Mouse (Mus musculus) left cerebral cortex, postnatal 36 days (tissue): ENCODE measurements at regions not wholly inside any gene's neighbourhood (a gene's known extent, or its start where the extent isn't known, plus 50 kb on each side); places are given as distances from the start of the nearest gene placed in this dataset.

Experiments
- DNase-seq, 2 experiments: peaks; one replicate each; pipeline ENCODE4 v3.0.0; 2021 to 2022; ENCODE audit warnings: low spot score in 2 of 2, mixed read lengths in 1 of 2
- intact Hi-C: fragments of 180-260 bp; cut with DNase I; formaldehyde crosslinking; loops from one replicate; pipeline ENCODE4 v1.15.1; 2025

DNA sequence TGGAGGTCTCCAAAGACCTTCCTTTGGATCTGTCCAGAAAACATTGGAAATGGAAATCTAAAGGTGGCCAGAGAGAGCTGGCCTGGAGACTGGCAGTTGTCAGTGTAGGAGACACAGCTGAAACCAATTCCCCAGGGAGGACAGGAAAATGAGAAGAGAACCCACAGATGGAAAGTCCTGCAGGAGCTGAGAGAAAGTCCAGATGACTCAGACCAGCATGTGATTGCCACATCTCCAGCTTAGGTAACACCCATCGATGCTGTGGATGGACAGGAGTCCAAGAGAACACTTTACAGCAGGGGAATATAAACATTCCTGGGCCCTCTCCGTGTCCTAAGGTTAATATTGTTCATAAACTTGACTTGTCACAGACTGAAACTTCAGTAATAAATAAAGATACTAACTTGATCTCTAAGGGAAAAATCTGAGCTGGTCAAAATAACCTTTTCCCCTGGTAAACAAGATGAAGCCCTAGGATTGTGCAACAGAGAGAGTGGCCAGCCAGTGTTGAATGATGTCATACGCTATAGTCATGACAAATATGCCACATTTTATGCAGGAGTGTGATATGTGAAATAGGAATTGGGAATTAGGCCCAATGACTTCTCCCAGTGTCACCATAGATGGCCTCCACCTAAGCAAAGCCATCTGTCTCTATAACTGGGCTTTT lies 120.4 kb upstream of the Usp24 start:
- intact Hi-C loops = no loop called here
- no peak for DNase-seq

DNA sequence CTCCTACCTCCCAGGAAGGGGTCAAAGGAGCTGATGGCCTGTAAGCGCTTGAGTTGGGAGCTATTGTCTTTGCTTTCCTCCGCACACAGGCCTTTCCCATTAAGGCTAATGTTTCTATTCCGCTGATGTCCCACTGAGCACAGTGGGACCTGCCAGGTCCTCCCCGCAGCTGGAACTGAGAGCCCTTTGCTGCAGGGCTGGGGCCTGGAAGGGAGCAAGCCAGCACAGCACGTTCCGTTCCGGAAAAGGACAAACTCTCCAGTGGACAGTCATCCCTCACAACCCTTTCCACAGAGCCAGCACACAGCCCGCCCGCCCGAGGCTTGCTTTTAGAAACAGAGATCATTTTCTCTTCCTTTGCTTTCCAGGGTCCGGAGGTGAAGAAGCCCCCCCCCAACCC lies 116.2 kb upstream of the Usp24 start:
- DNase-seq = peak; percentile 44 to 62
- intact Hi-C loops = no loop called here

DNA sequence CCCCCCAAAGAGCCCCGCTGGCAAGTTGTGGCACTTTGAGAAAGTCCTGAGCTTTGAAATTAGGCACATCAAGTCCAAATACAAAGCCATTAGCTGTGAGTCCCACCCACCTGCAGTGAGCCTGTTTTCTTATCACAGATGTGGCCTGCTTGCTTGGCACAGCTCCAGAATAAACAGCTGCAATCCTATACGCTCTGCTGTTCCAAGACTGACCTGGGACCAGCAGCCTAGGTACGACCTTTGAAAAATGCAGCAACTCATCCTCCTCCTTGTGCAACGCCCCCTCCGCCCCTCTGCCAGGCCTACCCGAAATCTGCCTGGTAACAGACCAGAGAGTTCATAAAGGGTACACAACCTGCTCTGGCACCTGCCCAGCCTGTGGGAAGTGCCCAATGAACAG lies 115.8 kb upstream of the Usp24 start:
- intact Hi-C loops = no loop called here
- DNase-seq = no peak

DNA sequence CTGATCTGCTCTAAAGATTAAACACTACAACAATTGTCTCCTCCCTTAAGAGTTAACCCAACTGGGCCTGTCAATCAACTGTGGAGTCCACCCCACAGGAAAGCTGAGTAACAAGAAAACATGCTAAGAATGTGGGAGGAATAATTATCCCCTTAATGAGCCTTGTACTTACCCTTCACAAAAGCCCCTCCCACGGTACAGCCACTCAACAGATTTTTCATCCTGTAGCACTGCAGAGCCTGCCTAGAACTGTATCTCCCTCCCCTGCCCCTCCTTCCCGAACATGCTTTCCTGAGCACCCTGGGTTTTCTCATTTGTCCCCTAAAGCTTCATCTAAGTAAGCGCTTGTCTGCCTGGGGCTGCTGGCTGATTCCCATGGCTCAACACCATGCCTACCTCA lies 113.5 kb upstream of the Usp24 start:
- no peak for DNase-seq
- intact Hi-C loops = no loop called here

DNA sequence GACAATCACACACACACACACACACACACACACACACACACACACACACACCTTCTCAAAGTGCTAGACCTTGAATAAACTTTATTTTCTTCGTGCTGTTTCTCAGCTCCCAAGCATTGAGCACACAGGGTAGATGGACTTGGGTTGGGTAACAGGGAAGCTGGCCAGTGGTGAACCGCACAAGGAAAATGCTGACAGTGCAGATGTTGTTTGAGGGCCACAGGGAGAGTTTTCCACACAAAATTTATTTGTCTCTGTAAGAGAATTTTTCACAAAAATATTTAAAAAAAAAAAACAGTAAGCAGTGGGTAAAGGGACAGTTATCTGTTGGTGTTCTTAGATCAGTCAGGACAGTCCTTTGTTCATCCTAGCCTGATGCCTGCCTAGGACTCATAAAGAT lies 110.8 kb upstream of the Usp24 start:
- intact Hi-C loops = no loop called here
- DNase-seq = no peak

DNA sequence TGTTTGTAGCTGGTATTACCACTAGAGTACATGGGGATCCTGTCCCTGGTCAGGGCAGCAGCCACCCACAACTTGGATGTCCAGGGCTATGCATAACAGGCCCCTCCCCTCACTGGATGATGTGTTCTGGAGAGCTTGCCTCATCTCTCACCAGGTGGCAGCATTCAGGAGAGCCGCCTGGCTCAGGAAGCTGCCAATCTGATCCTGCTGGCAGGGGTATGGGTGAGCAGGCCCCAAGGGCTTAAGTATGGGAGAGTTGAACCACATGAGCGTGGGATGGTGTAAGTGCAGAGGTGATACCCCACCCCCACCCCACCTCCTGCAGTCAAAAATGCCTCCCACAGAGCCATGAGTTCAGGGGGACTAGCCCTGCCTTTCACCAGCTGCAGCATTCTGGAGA lies 110.0 kb upstream of the Usp24 start:
- no peak for DNase-seq
- intact Hi-C loops = no loop called here

DNA sequence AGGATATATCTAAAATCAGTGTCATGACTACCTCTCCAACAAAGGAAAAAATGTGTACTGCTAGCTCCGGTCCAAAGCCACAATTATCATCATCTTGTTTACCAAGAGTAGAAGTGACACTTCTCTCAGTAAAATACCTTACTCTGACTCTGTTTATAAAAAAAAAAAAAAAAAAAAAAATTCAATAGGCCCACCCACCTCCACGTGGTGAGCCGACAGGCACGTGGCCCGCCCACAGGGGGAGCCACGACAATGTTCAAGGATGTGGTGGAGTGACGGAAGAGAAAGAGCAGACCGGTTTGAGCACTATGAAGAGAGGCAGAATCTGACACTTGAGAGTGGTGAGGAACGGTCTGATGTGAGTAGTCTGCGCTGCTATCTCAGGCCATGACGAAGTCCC lies 106.5 kb upstream of the Usp24 start:
- intact Hi-C loops = no loop called here

GRCm38 (mm10) chr4:106209975-106210374 lies 106.0 kb upstream of the Usp24 start:
- intact Hi-C loops = no loop called here
- no peak for DNase-seq

More for the DNA sequence above, 106.5 kb upstream of the Usp24 start:
- no peak for DNase-seq

DNA sequence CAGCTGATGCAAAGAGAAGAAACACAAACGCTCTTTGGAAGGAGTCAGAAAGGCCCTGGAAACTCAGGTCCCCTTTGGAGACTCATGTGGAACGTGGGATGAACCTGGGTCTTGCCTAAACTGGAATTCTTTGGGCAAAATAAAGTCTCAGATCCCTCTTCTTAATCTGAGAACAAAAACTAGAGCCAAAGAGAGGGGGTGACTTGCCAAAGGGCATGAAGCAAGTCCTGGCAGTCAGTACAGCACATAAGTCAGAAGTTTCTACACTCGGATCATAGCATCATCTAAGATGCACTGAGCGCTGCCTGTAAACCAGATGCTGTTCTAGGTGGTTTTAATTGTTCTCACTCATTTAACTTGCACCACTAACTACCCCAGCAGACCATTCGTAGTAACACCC lies 101.8 kb upstream of the Usp24 start:
- intact Hi-C loops = no loop called here
- DNase-seq = no peak

GRCm38 (mm10) chr4:106220621-106221020 lies 95.4 kb upstream of the Usp24 start:
- intact Hi-C loops = loop anchor here (10.0 kb wide), 1 partner anchor 1306 kb away; the partner anchor contains the start of gene Fyb2
- DNase-seq = no peak

GRCm38 (mm10) chr4:106225184-106225862 lies 90.7 kb upstream of the Usp24 start:
- peak in 1 of 2 experiments; percentile 50 for DNase-seq

GRCm38 (mm10) chr4:106227428-106227827 lies 88.6 kb upstream of the Usp24 start:
- peak in 1 of 2 experiments; percentile 31 for DNase-seq
- intact Hi-C loops = loop anchor here (5.0 to 10.0 kb wide), 2 partner anchors 1195 to 1313 kb away; partner anchors contain the start of gene Fyb2

More at GRCm38 (mm10) chr4:106225184-106225862, 90.7 kb upstream of the Usp24 start:
- intact Hi-C loops = loop anchor here (1.0 to 10.0 kb wide), 3 partner anchors 1073 to 1311 kb away; partner anchors contain the start of gene Fyb2

DNA sequence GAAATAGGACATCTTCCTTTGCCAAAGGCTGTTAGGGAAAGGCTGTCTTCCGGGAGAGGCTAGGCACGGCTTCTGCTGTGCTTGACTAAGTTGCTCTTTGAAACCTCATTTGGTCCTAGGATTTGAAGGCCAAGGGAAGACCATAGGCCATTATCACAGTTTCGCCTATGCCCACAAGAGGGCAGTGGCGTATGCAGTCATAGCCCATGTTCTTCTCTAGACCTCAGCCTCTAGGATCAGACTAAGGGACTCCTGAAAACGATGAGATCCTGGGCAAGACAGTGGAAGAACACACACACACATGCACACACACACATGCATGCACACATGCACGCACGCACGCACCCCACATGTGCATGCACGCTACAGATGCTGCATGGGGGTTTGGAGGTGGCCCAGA lies 87.5 kb upstream of the Usp24 start:
- DNase-seq = peak; percentile 67 to 76
- intact Hi-C loops = loop anchor here (1.0 to 10.0 kb wide), 4 partner anchors 88 to 1314 kb away; partner anchors contain the start of genes Fyb2 and Usp24

- intact Hi-C loops = loop anchor here (2.0 to 10.0 kb wide), 3 partner anchors 87 to 1315 kb away; partner anchors contain the start of genes Fyb2 and Usp24
- DNase-seq = no peak
These were observed 86.5 kb upstream of the Usp24 start for GRCm38 (mm10) chr4:106229526-106229925.

- intact Hi-C loops = no loop called here
- peak; percentile 52 to 53 for DNase-seq
These were observed 83.5 kb upstream of the Usp24 start for GRCm38 (mm10) chr4:106232499-106232970.

DNA sequence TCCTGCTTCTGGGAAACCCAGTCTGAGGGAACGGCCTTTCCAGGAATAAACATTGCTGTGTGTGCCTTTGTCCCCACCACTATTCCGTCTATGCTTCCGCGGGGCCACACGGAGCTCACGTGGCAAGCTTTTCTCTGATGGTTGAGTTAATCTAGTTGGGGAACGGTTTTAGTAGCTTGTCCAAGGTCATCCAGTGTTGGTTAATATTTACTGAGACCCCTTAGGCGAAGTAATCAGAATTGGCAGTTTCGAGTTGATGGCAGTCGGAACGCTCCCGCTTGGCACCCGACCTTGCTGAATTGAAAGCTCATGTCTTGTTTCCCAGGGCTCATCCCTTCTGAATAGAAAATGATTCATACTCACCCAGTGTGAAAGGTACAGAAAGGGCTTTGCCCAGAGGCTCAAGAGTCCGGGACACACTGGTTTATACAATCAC lies 71.6 kb upstream of the Usp24 start:
- intact Hi-C loops = no loop called here
- no peak for DNase-seq

GRCm38 (mm10) chr4:106244826-106245510 lies 71.0 kb upstream of the Usp24 start:
- DNase-seq = no peak
- intact Hi-C loops = no loop called here

DNA sequence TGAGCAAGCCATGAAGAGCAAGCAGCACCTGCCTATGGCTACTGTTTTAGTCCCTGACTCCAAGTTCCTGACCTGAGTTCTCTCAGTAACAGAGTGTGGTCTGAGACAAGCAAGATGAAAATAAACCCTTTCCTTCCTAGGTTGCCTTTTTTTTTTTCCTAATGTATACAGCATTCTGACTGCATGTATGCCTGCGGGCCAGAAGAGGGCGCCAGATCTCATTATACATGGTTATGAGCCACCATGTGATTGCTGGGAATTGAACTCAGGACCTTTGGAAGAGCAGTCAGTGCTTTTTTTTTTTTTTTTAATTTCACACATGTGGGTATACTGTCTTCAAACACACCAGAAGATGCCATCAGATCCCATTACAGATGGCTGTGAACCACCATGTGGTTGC lies 69.3 kb upstream of the Usp24 start:
- DNase-seq = no peak
- intact Hi-C loops = no loop called here

GRCm38 (mm10) chr4:106247398-106247797 lies 68.6 kb upstream of the Usp24 start:
- no peak for DNase-seq
- intact Hi-C loops = no loop called here

- intact Hi-C loops = no loop called here
- DNase-seq = no peak
These were observed 67.7 kb upstream of the Usp24 start for GRCm38 (mm10) chr4:106248272-106248671.
